Mouse (Mus musculus) layer of hippocampus, postnatal 36 days (tissue): ENCODE data around the gene Sec14l4. TPM values are rescaled to one million over a fixed set of nuclear protein-coding genes. Genes with fewer than 3 reads are reported as not detected.
"Not testable (repeated sequence)": the region's sequence is repeated elsewhere in the genome, so short reads cannot be mapped to it uniquely, and the experiment has no call there.

Experiments
- DNase-seq, 2 experiments: peaks; one replicate each; pipeline ENCODE4 v3.0.0; 2022
- total RNA-seq, 2 experiments: library from RNA; stranded (reverse); gene quantifications; 2 replicates each; pipeline ENCODE4 v1.2.3; 2021

Sec14l4 gene
- under 1 TPM; 0.13 to 0.40 TPM for total RNA-seq

GRCm38 (mm10) chr11:4031126-4031941 is at the start of gene Sec14l4:
TSS of gene Sec14l4 (plus strand) at chr11:4031462.
- no peak for DNase-seq

DNA sequence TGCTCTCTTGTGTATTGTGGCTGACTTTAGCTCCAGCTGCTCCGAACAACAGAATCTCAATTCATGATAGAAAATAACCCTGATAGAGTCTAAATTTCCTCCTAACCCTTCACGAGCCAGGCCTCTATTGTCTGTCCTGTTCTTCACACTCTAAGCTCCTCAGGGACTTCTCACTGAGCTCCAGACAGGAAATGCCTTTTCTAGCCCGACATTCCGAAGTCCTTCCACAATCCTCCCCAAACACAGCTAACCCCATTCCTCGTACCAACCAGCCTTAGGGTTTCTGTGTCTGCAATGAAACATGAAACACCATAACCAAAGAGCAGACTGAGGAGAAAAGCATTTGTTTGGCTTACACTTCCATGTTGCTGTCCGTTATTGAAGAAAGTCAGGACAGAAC is 49.7 kb upstream of the Sec14l4 start:
- no peak for DNase-seq

- DNase-seq: no peak
Observed at GRCm38 (mm10) chr11:3982275-3983209, 48.7 kb upstream of the Sec14l4 start.

- peak; percentile 45 to 49 for DNase-seq
Observed at GRCm38 (mm10) chr11:3983291-3983862, 47.9 kb upstream of the Sec14l4 start, which contains the start of gene Gal3st1. TSS of gene Gal3st1 (plus strand) at chr11:3983636.

GRCm38 (mm10) chr11:3983863-3984745 is 47.2 kb upstream of the Sec14l4 start:
- DNase-seq: no peak

DNA sequence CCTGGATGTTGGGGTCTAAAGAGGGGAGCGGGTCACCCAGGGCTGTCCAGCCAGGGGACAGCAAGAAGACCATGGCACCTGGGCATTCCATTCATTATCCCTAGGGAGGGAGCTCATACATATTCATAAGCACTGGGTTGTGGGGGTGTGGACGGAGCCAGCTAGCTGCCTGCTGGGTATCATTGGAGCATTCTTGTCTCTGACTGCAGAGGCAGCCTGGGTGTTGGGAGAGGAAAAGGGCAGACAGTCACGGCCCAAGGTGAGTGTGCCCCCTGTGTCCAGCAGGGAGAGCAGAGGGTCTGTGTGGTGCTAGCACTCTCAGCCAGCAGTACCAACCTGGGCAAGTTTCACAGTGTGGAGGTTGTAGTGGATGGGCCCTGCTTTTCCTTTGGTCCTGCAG is 41.5 kb upstream of the Sec14l4 start:
- no peak for DNase-seq

DNA sequence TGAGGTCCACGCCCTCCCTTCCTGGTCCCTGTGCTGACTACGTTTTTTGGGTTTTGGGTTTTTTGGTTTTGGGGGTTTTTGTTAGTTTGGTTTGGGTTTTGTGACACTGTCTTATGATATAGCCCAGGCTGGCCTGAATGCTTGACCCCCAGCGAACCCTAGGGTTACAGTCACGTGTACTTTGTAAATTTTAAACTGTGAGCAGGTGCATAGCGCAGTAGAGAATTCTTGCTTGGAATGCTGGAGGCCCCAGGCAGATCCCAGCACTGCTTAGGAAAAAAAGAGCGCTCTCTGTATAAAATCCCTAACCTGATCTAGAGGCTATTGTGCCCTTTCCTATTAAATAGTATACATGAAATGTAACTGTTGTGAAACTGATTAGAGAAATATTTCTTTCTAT is 38.1 kb upstream of the Sec14l4 start:
- no peak for DNase-seq

DNA sequence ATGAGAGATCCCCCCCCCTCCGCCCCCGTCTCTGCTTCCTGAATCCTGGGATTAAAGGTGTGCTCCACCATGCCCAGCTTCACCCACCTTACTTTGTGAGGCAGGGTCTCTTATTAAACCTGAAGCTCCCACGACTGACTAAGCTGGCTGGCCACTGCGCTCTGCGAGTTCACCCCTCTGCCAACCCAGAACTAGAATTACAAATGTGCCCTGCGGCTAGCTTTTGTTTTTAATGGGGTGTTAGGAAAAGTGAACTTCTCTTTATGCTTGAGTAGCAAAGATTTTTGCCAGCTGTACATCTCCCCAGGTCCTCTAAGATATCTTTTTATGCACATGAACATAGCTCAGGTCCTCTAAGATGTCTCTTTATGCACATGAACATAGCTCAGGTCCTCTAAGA is 37.3 kb upstream of the Sec14l4 start:
- no peak for DNase-seq

DNA sequence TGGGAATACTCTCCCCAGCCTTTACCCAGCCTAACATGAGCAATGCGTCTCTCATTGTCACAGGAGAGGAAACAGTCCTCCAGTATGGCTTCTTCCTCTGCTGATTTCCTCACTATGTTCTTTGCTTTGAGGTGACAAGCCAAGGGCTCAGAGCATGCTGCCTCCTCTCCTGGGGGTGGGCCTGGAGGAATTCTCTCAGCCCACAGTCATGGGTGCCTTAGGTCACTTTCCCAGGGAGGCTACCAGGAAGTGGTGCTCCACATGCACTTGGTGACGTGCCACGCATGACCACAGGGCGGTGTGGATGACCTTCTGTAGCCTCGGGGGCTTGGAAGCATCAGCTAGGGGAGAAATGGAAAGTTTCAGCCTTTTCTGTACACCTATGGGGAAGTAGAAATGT is 35.8 kb upstream of the Sec14l4 start:
- DNase-seq: no peak

DNA sequence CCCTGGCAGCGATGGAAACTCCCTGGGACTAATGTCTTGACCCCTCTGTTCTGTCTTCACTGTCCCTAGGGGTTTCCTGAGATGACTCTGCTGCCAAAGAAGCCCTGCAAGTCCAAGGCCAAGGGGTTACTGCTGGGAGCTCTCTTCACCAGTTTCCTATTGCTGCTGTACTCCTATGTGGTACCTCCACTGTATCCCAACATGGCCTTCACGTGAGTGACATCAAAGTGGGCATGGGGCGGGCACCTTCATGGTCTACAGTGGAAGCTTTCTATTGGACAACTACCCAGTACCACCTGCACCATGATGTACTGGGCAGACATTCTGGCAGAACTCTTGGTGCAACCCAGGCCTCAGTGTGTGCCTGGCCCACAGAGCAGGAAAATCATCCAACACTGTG is 34.4 kb upstream of the Sec14l4 start:
- no peak for DNase-seq

DNA sequence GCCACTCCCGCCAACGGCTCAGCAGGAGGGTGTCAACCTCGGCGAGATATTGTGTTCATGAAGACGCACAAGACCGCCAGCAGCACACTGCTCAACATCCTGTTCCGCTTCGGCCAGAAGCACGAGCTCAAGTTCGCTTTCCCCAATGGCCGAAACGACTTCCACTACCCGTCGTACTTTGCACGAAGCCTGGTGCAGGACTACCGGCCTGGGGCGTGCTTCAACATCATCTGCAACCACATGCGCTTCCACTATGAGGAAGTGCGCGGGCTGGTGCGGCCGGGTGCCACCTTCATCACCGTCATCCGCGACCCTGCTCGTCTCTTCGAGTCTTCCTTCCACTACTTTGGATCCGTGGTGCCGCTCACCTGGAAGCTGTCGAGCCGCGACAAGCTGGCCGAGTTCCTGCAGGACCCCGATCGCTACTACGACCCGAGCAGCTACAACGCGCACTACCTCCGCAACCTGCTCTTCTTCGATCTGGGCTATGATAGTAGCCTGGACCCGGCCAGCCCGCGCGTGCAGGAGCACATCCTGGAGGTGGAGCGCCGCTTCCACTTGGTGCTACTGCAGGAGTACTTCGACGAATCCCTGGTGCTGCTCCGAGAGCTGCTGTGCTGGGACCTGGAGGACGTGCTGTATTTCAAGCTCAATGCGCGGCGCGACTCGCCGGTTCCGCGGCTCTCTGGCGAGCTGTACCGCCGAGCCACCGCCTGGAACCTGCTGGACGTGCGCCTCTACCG is 33.1 kb upstream of the Sec14l4 start:
- no peak for DNase-seq

- DNase-seq: no peak
Observed at GRCm38 (mm10) chr11:3999547-3999946, 31.7 kb upstream of the Sec14l4 start.

GRCm38 (mm10) chr11:4001603-4002002 is 29.7 kb upstream of the Sec14l4 start:
- peak; percentile 59 to 66 for DNase-seq

- DNase-seq: no peak
Observed at GRCm38 (mm10) chr11:4005220-4005805, 25.9 kb upstream of the Sec14l4 start.

- DNase-seq: no peak
Observed at GRCm38 (mm10) chr11:4006462-4006861, 24.8 kb upstream of the Sec14l4 start.

- no peak for DNase-seq
Observed at GRCm38 (mm10) chr11:4012616-4013015, 18.6 kb upstream of the Sec14l4 start.

DNA sequence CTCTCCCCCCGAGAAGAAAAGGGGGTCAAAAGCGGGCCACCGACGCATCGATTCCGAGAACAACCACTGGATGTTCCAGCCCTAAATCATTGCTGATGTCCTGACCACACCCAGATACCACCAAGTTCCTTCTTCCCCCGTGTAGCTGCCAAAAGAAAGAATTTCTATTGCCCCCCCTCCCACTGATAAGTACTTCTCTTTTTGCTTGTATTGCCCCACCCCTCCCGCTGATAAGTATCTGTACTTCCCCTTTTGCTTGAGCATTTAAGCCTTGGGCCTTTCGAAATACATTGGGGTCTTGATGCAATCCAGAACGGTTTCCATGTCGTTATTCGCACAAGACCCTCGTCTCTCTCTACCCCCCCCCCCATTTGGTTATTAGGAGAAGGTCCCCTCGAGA is 15.5 kb upstream of the Sec14l4 start:
- DNase-seq: not testable (repeated sequence)

DNA sequence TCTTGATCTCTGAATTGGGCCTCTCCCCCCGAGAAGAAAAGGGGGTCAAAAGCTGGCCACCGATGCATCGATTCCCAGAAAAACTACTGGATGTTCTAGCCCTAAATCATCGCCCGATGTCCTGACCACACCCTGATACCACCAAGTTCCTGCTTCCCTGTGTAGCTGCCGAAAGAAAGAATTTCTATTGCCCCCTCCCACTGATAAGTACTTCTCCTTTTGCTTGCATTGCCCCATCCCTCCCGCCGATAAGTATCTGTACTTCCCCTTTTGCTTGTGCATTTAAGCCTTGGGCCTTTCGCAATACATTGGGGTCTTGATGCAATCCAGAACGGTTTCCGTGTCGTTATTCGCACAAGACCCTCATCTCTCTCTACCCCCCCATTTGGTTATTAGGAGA is 9.2 kb upstream of the Sec14l4 start:
- DNase-seq: not testable (repeated sequence)

DNA sequence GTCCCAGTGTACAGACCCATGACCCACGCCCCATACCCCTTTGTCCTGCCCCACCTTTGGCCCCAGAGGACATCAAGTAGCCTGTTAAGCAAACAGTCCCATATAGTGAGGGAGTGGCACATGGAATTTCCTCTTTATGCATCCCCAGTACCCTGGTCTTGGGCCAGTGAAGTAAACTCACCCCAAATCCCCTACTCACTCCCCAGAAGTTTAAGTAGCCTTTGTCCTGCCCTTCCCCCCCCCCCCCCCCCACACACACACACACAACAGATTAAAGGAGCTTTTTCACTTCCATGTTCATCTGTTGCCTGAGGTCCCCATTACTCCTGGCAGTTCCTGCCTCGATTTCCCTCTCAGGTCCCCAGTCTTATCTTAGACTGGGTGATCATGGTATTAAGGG is 7.9 kb upstream of the Sec14l4 start:
- no peak for DNase-seq

DNA sequence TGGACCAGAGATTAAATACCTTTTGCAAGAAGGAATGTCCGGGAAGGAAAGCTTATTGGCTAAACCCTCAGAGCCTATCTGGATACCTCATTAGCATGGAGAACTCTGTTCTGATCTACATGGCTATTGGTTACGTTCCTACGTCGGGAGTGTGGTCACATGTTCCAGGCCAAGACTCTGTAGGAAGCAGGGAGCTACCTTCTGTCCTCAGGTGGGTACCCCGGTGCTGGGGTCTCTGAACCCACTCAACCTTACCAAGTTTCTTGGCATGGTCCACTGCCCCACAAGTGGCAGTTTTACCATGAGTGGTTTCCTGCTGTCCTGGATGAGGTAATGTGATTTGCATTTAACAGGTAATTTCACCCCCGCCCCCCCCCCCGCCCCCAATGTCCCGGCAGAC is 4.2 kb upstream of the Sec14l4 start:
- DNase-seq: no peak
